In the genomic region with DNA sequence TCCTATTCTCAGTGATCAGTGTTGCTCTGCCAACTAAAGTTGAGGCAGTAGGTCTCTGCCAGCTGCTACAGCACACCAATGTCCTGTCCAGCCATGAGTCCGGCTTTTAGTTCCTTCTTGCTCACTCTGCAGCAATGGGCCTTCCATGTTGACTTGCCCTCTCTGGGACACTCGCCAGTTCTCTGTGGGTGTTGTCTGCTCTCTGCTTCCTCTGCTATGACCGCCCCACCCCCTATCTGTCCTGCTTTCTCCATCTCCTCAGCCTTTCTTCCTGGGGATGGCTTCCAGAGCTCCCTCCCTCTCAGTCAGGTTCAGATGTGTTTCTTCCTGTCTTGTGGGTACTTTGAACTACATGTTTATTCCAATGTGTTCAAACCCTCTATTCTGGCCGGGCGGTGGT, we compare ENCODE assay signal across 9 mouse cellular contexts. TPM values are rescaled to one million over a fixed set of nuclear protein-coding genes. Genes with fewer than 3 reads are reported as not detected.
DNase-seq lines count a peak whose midpoint lies in the region; ATAC-seq and TF ChIP-seq lines count a peak whose summit lies in the region.
"Had no signal": no experiment of that assay in that cellular context is flagged by ENCODE, and none has a peak within 500 bp of the region (broad histone marks: within the 10 kb centered on the region; RNA-seq: fewer than 3 reads in every experiment).

No protein-coding gene starts in this region.

- H3K9ac ChIP-seq in forebrain, postnatal 0 days: no peak overlapping the region
- H3K9ac ChIP-seq in midbrain, embryonic 13.5 days (replicated peaks): no peak overlapping the region
- H3K9ac ChIP-seq: liver, embryonic 14.5 days had no signal

- H3K4me3 ChIP-seq in forebrain, postnatal 0 days (ENCODE audit: low read depth, low read length): no peak overlapping the region
- H3K4me3 ChIP-seq in midbrain, embryonic 13.5 days (replicated peaks): no peak overlapping the region

- H3K9me3 ChIP-seq in forebrain, postnatal 0 days (ENCODE audit: low read length): no peaks in the 10 kb centered on the region
- no peaks in the 10 kb centered on the region; the same call in 1 of the 2 replicates for H3K9me3 ChIP-seq in midbrain, embryonic 13.5 days

- no peak for TF ChIP-seq CTCF in forebrain, postnatal 0 days (IDR thresholded peaks at IDR 0.05; ENCODE audit: low read depth)

- peaks cover 9% of the 10 kb centered on the region; the same call in 1 of the 2 replicates for H3K4me1 ChIP-seq in forebrain, postnatal 0 days (ENCODE audit: insufficient read depth)
- H3K4me1 ChIP-seq in midbrain, embryonic 13.5 days (replicated peaks): peaks cover 7% of the 10 kb centered on the region

- no peaks in the 10 kb centered on the region for H3K27me3 ChIP-seq in forebrain, postnatal 0 days (ENCODE audit: insufficient read depth, low read length)
- no peaks in the 10 kb centered on the region for H3K27me3 ChIP-seq in midbrain, embryonic 13.5 days

- no peak overlapping the region for H3K4me2 ChIP-seq in forebrain, postnatal 0 days (ENCODE audit: low read depth)
- no peak overlapping the region for H3K4me2 ChIP-seq in midbrain, embryonic 13.5 days (replicated peaks)

- H3K36me3 ChIP-seq in forebrain, postnatal 0 days (ENCODE audit: insufficient read depth): no peaks in the 10 kb centered on the region
- no peaks in the 10 kb centered on the region for H3K36me3 ChIP-seq in midbrain, embryonic 13.5 days

- no peak overlapping the region for H3K27ac ChIP-seq in forebrain, postnatal 0 days (ENCODE audit: low read depth, low read length)
- H3K27ac ChIP-seq in midbrain, embryonic 13.5 days: no peak overlapping the region
- H3K27ac ChIP-seq: liver, embryonic 14.5 days had no signal

- DNase-seq in frontal cortex, postnatal 10 days (ENCODE audit: low spot score in 2 of 2): peak; percentile 54 to 55
- DNase-seq in urinary bladder, postnatal 36 days (ENCODE audit: low spot score in 2 of 2): peak; percentile 30 to 66
- DNase-seq in urinary bladder, adult 2 months (ENCODE audit: low spot score): no peak
- peak; percentile 82 to 87 for DNase-seq in kidney, postnatal 36 days
- no peak for DNase-seq in thymus, postnatal 4 days
- DNase-seq in forebrain, postnatal 0 days: no peak

- no peak for ATAC-seq in frontal cortex, adult (ENCODE audit: low TSS enrichment)
- ATAC-seq in forebrain, postnatal 0 days: no peak
- ATAC-seq in midbrain, embryonic 13.5 days: no peak

- WGBS in forebrain, postnatal 0 days: 90% methylated on average over 5 of the region's 5 CpGs
- WGBS in midbrain, embryonic 13.5 days: 90% methylated on average over 5 of the region's 5 CpGs

RNA-seq across cellular contexts. Expression of a gene that starts 1.7 kb away (rescaled TPM):
- 34.6 and 35.1 TPM in 2 replicates for polyA plus RNA-seq in urinary bladder, adult 2 months (2012; rRNA removed)
- total RNA-seq in forebrain, postnatal 0 days (2014; rRNA removed): 87.1 and 89.3 TPM in 2 replicates
- 69.8 and 70.2 TPM in 2 replicates for polyA plus RNA-seq in forebrain, postnatal 0 days (2015; fragmentation: Nextera tagmentation; extraction: Ambion mirVana)
- polyA plus RNA-seq in midbrain, embryonic 13.5 days (2015; fragmentation: Nextera tagmentation; extraction: Ambion mirVana): 63.2 and 63.9 TPM in 2 replicates

RNA-seq across cellular contexts. Expression of a gene that starts 36.6 kb away (rescaled TPM):
- 26.7 and 71.9 TPM in 2 replicates for polyA plus RNA-seq in urinary bladder, adult 2 months (2012; rRNA removed)
- 3.4 and 4.7 TPM in 2 replicates for total RNA-seq in forebrain, postnatal 0 days (2014; rRNA removed)
- 60.2 and 65.9 TPM in 2 replicates for polyA plus RNA-seq in forebrain, postnatal 0 days (2015; fragmentation: Nextera tagmentation; extraction: Ambion mirVana)
- polyA plus RNA-seq in midbrain, embryonic 13.5 days (2015; fragmentation: Nextera tagmentation; extraction: Ambion mirVana): 126 and 136 TPM in 2 replicates

RNA-seq across cellular contexts. Expression of a gene that starts 48.6 kb away (rescaled TPM):
- 5.0 and 5.7 TPM in 2 replicates for polyA plus RNA-seq in urinary bladder, adult 2 months (2012; rRNA removed)
- 1.4 and 1.8 TPM in 2 replicates for total RNA-seq in forebrain, postnatal 0 days (2014; rRNA removed)
- 0.73 and 0.82 TPM in 2 replicates for polyA plus RNA-seq in forebrain, postnatal 0 days (2015; fragmentation: Nextera tagmentation; extraction: Ambion mirVana)
- polyA plus RNA-seq in midbrain, embryonic 13.5 days (2015; fragmentation: Nextera tagmentation; extraction: Ambion mirVana): 0.40 and 0.57 TPM in 2 replicates

Comparison
In these comparisons a context has a peak if more than half of its experiments do, and no peak if none do; other contexts are left out.
1. DNase-seq: peak in frontal cortex, postnatal 10 days (2 of 2), urinary bladder, postnatal 36 days (2 of 2) and kidney, postnatal 36 days (2 of 2); none in urinary bladder, adult 2 months (single experiment), thymus, postnatal 4 days (single experiment) and forebrain, postnatal 0 days (single experiment).